Mouse (Mus musculus) thymus, adult 2 months (tissue): Measurements from ENCODE around the gene Riox1.

Source experiments
- CTCF ChIP-seq: fragments of 200-500 bp; IDR thresholded peaks from 2 replicates; pipeline ENCODE4 v1.5.1; 2012; ENCODE audit warnings: mild to moderate bottlenecking, control low read depth, low read length, moderate library complexity, borderline replicate concordance; ENCODE audit not compliant: control insufficient read depth, poor library complexity, insufficient read depth; ENCODE audit errors: extremely low read depth
- POLR2A ChIP-seq: fragments of 200-500 bp; IDR thresholded peaks from 2 replicates; pipeline ENCODE4 v1.6.1; 2012; ENCODE audit warnings: mild to moderate bottlenecking, low read length, control low read depth, moderate library complexity; ENCODE audit not compliant: control insufficient read depth, poor library complexity, insufficient read depth; ENCODE audit errors: extremely low read depth

DNA sequence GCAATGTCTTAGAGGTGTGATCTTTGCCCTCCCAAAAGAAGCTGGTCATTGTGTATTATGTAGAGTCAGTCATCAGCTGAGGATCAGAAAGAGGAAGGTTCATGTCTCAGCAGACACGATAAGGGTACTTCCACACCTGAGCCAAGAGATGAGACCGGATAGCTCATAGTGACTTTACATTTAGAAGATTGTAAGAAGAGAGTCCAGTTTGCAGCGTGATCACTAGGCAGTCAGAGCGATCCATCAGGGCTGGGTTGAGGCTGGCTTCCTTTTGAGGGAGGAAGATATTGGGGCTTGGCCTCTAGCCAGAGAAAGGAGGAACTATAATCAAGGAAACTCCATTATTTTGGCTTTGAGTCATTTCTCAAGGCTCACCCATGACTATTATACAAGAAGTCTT is 22.7 kb upstream of the Riox1 start:
- no peak for TF ChIP-seq CTCF
- no peak for TF ChIP-seq POLR2A
